8 mouse cellular contexts compared by ENCODE assay signal in the genomic region with DNA sequence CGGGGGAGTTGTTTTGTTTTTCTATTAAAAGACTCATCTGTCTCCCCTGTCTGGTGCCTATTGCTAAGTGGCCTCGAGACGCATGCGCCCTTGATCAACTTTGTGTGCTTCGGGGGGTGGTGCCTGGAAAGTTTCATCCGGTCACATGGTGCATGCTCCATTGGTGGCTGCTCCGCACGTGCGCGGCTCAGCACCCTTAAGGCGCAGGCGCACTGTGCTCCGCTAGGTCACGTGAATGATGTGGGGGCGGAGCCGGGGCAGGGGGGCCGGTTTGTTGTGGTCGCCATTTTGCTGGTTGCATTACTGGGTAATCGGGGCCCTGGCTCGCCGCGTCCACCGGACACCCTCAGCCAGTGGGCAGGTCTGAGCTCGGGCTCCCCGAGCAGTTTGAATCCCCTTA. TPM values are rescaled to one million over a fixed set of nuclear protein-coding genes. Genes with fewer than 3 reads are reported as not detected.
DNase-seq lines count a peak whose midpoint lies in the region; ATAC-seq and TF ChIP-seq lines count a peak whose summit lies in the region.

A gene (plus strand): TSS at position 242 of the 400 bp plus-strand sequence.

- H3K4me2 ChIP-seq in hindbrain, embryonic 16.5 days (ENCODE audit: low read length) = peak within 1 kb of the TSS; percentile 79

- under 1% methylated on average over 19 of the region's 25 CpGs for WGBS in hindbrain, embryonic 16.5 days

- no peaks in the 10 kb centered on the region for H3K27me3 ChIP-seq in hindbrain, embryonic 16.5 days (replicated peaks; ENCODE audit: control insufficient read depth, insufficient read depth, low read length)

- intact Hi-C loops in gastrocnemius, adult 2 months (cut with DNase I) = loop anchor here (5.0 kb wide), 1 partner anchor 158 kb away; a partner anchor contains a TSS

- DNase-seq in adipocyte (ENCODE audit: low spot score) = peak; percentile 98
- peak; percentile 99 for DNase-seq in gastrocnemius, adult 2 months
- peak; percentile 98 for DNase-seq in left cerebral cortex, adult 11 months (ENCODE audit: low spot score)
- peak; percentile 99 for DNase-seq in lung, postnatal 36 days
- DNase-seq in retina, embryonic 14.5 days (ENCODE audit: low spot score) = peak; percentile 99
- peak; percentile 99 for DNase-seq in thymus, postnatal 36 days

- peak within 1 kb of the TSS; percentile 93 for H3K9ac ChIP-seq in hindbrain, embryonic 16.5 days (ENCODE audit: low read depth, low read length)

- TF ChIP-seq CTCF in cortical plate, adult 2 months (IDR thresholded peaks at IDR 0.05; ENCODE audit: extremely low read depth, insufficient read depth, low read length) = no peak
- no peak for TF ChIP-seq CTCF in gastrocnemius, adult 2 months (IDR thresholded peaks at IDR 0.05)

- TF ChIP-seq POLR2A in cortical plate, adult 2 months (IDR thresholded peaks at IDR 0.05; ENCODE audit: extremely low read depth, insufficient read depth, low read length) = peak; percentile 57; the same call in 1 of the 2 replicates

- no peaks in the 10 kb centered on the region for H3K9me3 ChIP-seq in hindbrain, embryonic 16.5 days (ENCODE audit: control insufficient read depth, low read length)

- H3K4me3 ChIP-seq in cortical plate, adult 2 months (ENCODE audit: insufficient read depth, low read length) = peak within 1 kb of the TSS; percentile 79
- peak within 1 kb of the TSS; percentile 100 for H3K4me3 ChIP-seq in gastrocnemius, adult 2 months
- peak within 1 kb of the TSS; percentile 95 for H3K4me3 ChIP-seq in hindbrain, embryonic 16.5 days (ENCODE audit: low read length)

- 0 out of 2 replicates have a peak, but pooled peaks cover 2% of the 10 kb centered on the region for H3K4me1 ChIP-seq in cortical plate, adult 2 months (ENCODE audit: control insufficient read depth, insufficient read depth, low read length)
- peaks cover 12% of the 10 kb centered on the region for H3K4me1 ChIP-seq in hindbrain, embryonic 16.5 days (ENCODE audit: control insufficient read depth, insufficient read depth, low read depth, low read length)

- H3K27ac ChIP-seq in cortical plate, adult 2 months (ENCODE audit: insufficient read depth, low read length) = peak within 1 kb of the TSS; percentile 83
- H3K27ac ChIP-seq in gastrocnemius, adult 2 months = peak within 1 kb of the TSS; percentile 96
- H3K27ac ChIP-seq in hindbrain, embryonic 16.5 days (ENCODE audit: low read depth, low read length) = peak within 1 kb of the TSS; percentile 95

- peaks cover 42% of the 10 kb centered on the region for H3K36me3 ChIP-seq in hindbrain, embryonic 16.5 days (ENCODE audit: control insufficient read depth, insufficient read depth, low read length)

- ATAC-seq in hindbrain, embryonic 16.5 days = peak; percentile 89

RNA-seq across cellular contexts. Expression of the gene that starts here (rescaled TPM):
- 30.7 and 31.1 TPM in 2 replicates for polyA plus RNA-seq in cortical plate, adult 2 months (2012; rRNA removed)
- total RNA-seq in gastrocnemius, adult 2 months (2021) = 10 to 100 TPM; 65.3 to 78.6 TPM
- 8.1 and 9.9 TPM in 2 replicates for polyA plus RNA-seq in hindbrain, embryonic 16.5 days (2015; fragmentation: Nextera tagmentation; extraction: Ambion mirVana)

Comparison
In these comparisons a context has a peak if more than half of its experiments do, and no peak if none do; other contexts are left out.
1. Peak in every context shown above with its lines: DNase-seq, ATAC-seq, H3K4me3 ChIP-seq and H3K27ac ChIP-seq.